Mouse (Mus musculus): Measurements from ENCODE around the gene Defb26. TPM values are rescaled to one million over a fixed set of nuclear protein-coding genes. Genes with fewer than 3 reads are reported as not detected.

The Defb26 gene
- total and polyA plus RNA-seq, 3 experiments = not detected

DNA sequence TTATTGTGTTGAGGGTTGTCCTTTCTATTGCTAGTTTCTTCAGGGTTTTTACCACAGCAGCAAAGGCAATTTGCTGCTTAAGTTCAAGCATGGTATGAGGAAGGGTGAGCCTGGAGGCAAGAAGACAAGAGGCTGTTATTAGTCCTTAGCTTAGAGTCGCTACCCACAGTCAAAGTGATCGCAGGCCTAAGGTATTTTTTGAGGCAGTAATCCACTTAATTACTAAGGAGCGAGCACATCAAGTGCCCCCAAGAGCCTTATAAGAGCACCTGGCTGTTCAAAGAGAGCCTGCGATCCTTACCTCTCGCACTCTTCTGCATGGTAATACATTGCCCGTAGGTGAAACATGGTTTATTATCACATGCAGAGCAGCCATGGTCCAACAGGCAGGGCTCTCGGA lies 29.8 kb downstream of the Defb26 start:
- ATAC-seq (ENCODE audit: extremely low read depth, insufficient number of reproducible peaks, low FRiP score, poor library complexity, severe bottlenecking) = no peak
- DNase-seq (ENCODE audit: low spot score) = no peak
- TF ChIP-seq GATA1 (IDR thresholded peaks at IDR 0.05; ENCODE audit: borderline replicate concordance, low read length) (no peak), TAL1 (conservative IDR thresholded peaks at IDR 0.05; ENCODE audit: low read depth, low read length) (no peak), CTCF (IDR thresholded peaks at IDR 0.05; ENCODE audit: low read depth, low read length) (no peak), GATA2 (IDR thresholded peaks at IDR 0.05; ENCODE audit: borderline replicate concordance, low read depth, low read length) (no peak)
- Histone ChIP-seq H3K36me3 (replicated peaks) (no peaks in the 10 kb centered on the region), H3K4me1 (ENCODE audit: insufficient read depth, low read depth, low read length) (no peaks in the 10 kb centered on the region), H3K4me3 (ENCODE audit: low read depth, low read length) (no peak overlapping the region), H3K9me3 (replicated peaks) (no peaks in the 10 kb centered on the region), H3K27me3 (ENCODE audit: insufficient read depth, low read length) (peaks cover 16% of the 10 kb centered on the region)

DNA sequence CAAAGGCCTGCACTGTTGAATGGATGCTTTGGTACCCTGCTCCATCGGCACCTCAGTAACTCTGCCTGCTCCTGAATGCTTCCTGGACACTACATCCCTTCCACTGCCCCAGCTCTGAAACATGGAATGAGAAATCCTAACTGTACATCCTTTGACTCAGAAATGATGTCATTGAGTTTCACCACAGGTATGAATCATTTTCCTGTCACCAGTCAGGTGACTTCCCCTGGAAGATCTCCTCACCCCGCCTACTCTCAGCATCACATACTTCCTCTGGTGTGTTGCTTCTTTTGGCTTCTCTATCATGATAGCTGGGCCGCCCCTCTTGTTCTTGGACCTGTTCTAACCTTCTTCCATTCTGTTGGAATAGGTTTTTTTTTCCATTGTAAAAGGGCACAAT lies 30.6 kb downstream of the Defb26 start:
- H3K27me3 ChIP-seq (ENCODE audit: insufficient read depth, low read length) = peaks cover 16% of the 10 kb centered on the region
- H3K9me3 ChIP-seq (replicated peaks) = no peaks in the 10 kb centered on the region
- no peaks in the 10 kb centered on the region for H3K36me3 ChIP-seq (replicated peaks)
- no peak for DNase-seq (ENCODE audit: low spot score)
- TF ChIP-seq GATA1 (IDR thresholded peaks at IDR 0.05; ENCODE audit: borderline replicate concordance, low read length) (no peak), TAL1 (conservative IDR thresholded peaks at IDR 0.05; ENCODE audit: low read depth, low read length) (no peak), POLR2AphosphoS5 (IDR thresholded peaks at IDR 0.05; ENCODE audit: insufficient replicate concordance, low read depth, low read length) (no peak), GATA2 (IDR thresholded peaks at IDR 0.05; ENCODE audit: borderline replicate concordance, low read depth, low read length) (no peak), CTCF (IDR thresholded peaks at IDR 0.05; ENCODE audit: low read depth, low read length) (no peak)
- no peaks in the 10 kb centered on the region for H3K4me1 ChIP-seq (ENCODE audit: insufficient read depth, low read depth, low read length)
- no peak for ATAC-seq (ENCODE audit: extremely low read depth, insufficient number of reproducible peaks, low FRiP score, poor library complexity, severe bottlenecking)
- no peak overlapping the region for H3K4me3 ChIP-seq (ENCODE audit: low read depth, low read length)

DNA sequence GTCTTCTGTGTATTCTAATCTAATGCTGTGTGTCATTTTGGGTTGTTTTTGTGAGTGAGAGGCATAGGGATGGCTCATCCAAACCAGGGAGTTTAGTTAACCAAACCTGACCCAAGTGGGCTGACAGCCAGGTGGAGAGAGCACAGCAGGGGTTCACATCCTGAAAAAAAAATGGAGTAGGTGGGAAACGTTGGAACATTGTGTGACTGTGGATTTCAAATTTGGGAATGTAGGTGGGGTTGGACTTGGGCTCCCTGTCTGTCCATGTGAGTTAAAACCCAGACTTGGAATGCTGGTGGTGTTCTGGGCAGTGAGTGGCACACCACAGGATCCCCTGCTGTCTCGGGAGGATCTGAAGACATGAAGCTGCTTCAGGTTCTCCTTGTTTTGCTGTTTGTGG lies 34.7 kb downstream of the Defb26 start, which contains the start of gene Defb20:
Defb20 (plus strand) TSS at position 301 of the 400 bp plus-strand sequence.
- no peaks in the 10 kb centered on the region for H3K9me3 ChIP-seq (replicated peaks)
- TF ChIP-seq TAL1 (conservative IDR thresholded peaks at IDR 0.05; ENCODE audit: low read depth, low read length) = no peak
- TF ChIP-seq GATA2 (IDR thresholded peaks at IDR 0.05; ENCODE audit: borderline replicate concordance, low read depth, low read length) = no peak
- TF ChIP-seq POLR2AphosphoS5 (IDR thresholded peaks at IDR 0.05; ENCODE audit: insufficient replicate concordance, low read depth, low read length) = no peak
- no peak for TF ChIP-seq GATA1 (IDR thresholded peaks at IDR 0.05; ENCODE audit: borderline replicate concordance, low read length)
- TF ChIP-seq CTCF (IDR thresholded peaks at IDR 0.05; ENCODE audit: low read depth, low read length) = no peak
- DNase-seq (ENCODE audit: low spot score) (no peak), ATAC-seq (ENCODE audit: extremely low read depth, insufficient number of reproducible peaks, low FRiP score, poor library complexity, severe bottlenecking) (no peak)
- H3K4me3 ChIP-seq (ENCODE audit: low read depth, low read length) = no peak within 1 kb of the TSS
- no peaks in the 10 kb centered on the region for H3K4me1 ChIP-seq (ENCODE audit: insufficient read depth, low read depth, low read length)
- H3K27me3 ChIP-seq (ENCODE audit: insufficient read depth, low read length) = peaks cover 19% of the 10 kb centered on the region
- no peaks in the 10 kb centered on the region for H3K36me3 ChIP-seq (replicated peaks)

DNA sequence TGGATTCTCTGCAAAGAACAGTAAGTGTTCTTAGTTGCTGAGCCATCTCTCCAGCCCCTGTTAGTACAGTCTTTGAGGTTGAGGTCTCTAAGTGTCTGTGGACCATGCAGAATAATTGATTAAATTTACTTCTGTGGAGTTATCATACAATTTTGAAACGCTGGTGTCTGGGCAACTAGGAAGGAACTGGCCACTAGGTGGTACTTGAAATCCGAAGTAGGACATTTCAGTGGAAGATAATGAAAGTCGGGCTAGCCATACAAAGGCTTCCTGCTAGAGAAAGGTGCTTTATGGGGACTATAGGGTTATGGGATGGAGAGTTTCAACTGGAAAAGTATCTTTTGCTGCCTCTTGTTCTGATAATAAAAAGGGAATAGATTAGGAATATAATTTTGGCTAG lies 39.1 kb downstream of the Defb26 start:
- no peaks in the 10 kb centered on the region for H3K36me3 ChIP-seq (replicated peaks)
- H3K27me3 ChIP-seq (ENCODE audit: insufficient read depth, low read length) = peaks cover 13% of the 10 kb centered on the region
- no peaks in the 10 kb centered on the region for H3K4me1 ChIP-seq (ENCODE audit: insufficient read depth, low read depth, low read length)
- TF ChIP-seq TAL1 (conservative IDR thresholded peaks at IDR 0.05; ENCODE audit: low read depth, low read length) (no peak), CTCF (IDR thresholded peaks at IDR 0.05; ENCODE audit: low read depth, low read length) (no peak), GATA2 (IDR thresholded peaks at IDR 0.05; ENCODE audit: borderline replicate concordance, low read depth, low read length) (no peak), GATA1 (IDR thresholded peaks at IDR 0.05; ENCODE audit: borderline replicate concordance, low read length) (no peak), POLR2AphosphoS5 (IDR thresholded peaks at IDR 0.05; ENCODE audit: insufficient replicate concordance, low read depth, low read length) (no peak)
- no peak overlapping the region for H3K4me3 ChIP-seq (ENCODE audit: low read depth, low read length)
- DNase-seq (ENCODE audit: low spot score) = no peak
- no peak for ATAC-seq (ENCODE audit: extremely low read depth, insufficient number of reproducible peaks, low FRiP score, poor library complexity, severe bottlenecking)
- H3K9me3 ChIP-seq (replicated peaks) = no peaks in the 10 kb centered on the region

DNA sequence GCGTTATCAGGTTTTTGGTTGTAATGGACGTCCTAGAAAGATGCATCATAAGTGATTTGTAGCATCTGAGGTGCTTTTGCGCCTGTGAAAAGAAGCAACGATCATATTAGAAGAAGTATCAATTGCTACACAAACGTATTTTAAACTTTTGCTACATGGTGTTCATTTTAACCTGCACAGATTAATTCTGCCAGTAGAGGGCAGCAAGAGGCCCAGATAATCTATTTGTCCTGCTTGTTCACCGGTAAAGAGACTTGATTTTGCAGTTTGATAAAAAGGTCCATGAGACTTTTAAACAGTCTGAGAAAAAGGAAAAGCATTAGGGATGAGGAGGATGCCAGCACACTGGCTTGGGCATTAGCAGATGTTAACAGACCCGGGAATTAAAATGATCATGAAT lies 40.5 kb downstream of the Defb26 start:
- Histone ChIP-seq H3K4me3 (ENCODE audit: low read depth, low read length) (no peak overlapping the region), H3K27me3 (ENCODE audit: insufficient read depth, low read length) (peaks cover 13% of the 10 kb centered on the region), H3K9me3 (replicated peaks) (no peaks in the 10 kb centered on the region), H3K36me3 (replicated peaks) (no peaks in the 10 kb centered on the region), H3K4me1 (ENCODE audit: insufficient read depth, low read depth, low read length) (no peaks in the 10 kb centered on the region)
- ATAC-seq (ENCODE audit: extremely low read depth, insufficient number of reproducible peaks, low FRiP score, poor library complexity, severe bottlenecking) = no peak
- TF ChIP-seq GATA2 (IDR thresholded peaks at IDR 0.05; ENCODE audit: borderline replicate concordance, low read depth, low read length) (no peak), CTCF (IDR thresholded peaks at IDR 0.05; ENCODE audit: low read depth, low read length) (peak; percentile 44; the same call in 1 of the 2 replicates)
- DNase-seq (ENCODE audit: low spot score) = no peak

DNA sequence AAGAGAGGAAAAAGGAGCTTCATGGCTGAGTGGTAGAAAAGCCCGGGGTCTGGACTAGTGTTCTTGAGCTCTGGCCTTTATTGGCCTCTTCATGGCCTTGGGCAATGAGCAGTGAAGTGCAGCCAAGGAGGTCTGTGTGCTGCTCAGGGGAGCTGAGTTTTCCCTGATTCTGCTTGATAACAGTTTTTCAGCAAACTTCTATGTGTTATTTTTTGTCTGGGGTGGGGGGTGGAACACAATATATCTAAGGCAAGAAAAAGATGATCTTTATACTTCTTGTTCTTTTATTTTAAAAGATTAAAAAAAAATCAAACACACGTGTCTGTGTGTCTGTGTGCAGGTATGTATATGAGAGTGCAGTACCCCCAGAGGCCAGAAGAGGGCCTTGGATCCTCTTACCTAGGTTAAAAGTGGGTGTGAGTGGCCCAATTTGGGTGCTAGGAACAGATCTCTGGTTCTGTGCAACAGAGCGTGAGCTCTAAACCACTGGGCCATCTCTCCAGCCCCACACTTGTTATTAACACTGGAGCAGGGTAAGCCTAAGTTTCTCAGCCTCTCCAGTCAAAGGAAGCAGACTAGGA lies 46.8 kb downstream of the Defb26 start, which contains the start of gene Defb23:
Defb23 (minus strand) TSS at position 51 of the 581 bp plus-strand sequence.
- TF ChIP-seq GATA1 (IDR thresholded peaks at IDR 0.05; ENCODE audit: borderline replicate concordance, low read length) = no peak
- no peak for TF ChIP-seq CTCF (IDR thresholded peaks at IDR 0.05; ENCODE audit: low read depth, low read length)
- TF ChIP-seq TAL1 (conservative IDR thresholded peaks at IDR 0.05; ENCODE audit: low read depth, low read length) = no peak
- no peak for TF ChIP-seq POLR2AphosphoS5 (IDR thresholded peaks at IDR 0.05; ENCODE audit: insufficient replicate concordance, low read depth, low read length)
- TF ChIP-seq GATA2 (IDR thresholded peaks at IDR 0.05; ENCODE audit: borderline replicate concordance, low read depth, low read length) = no peak
- ATAC-seq (ENCODE audit: extremely low read depth, insufficient number of reproducible peaks, low FRiP score, poor library complexity, severe bottlenecking) (no peak), DNase-seq (ENCODE audit: low spot score) (no peak)
- Histone ChIP-seq H3K4me1 (ENCODE audit: insufficient read depth, low read depth, low read length) (no peaks in the 10 kb centered on the region), H3K9me3 (replicated peaks) (no peaks in the 10 kb centered on the region), H3K4me3 (ENCODE audit: low read depth, low read length) (no peak within 1 kb of the TSS), H3K36me3 (replicated peaks) (no peaks in the 10 kb centered on the region), H3K27me3 (ENCODE audit: insufficient read depth, low read length) (peaks cover 7% of the 10 kb centered on the region; the same call in 1 of the 2 replicates)

Data from G1E (cell line).